Mouse (Mus musculus): ENCODE results near the gene Grin2a. TPM values are rescaled to one million over a fixed set of nuclear protein-coding genes. Genes with fewer than 3 reads are reported as not detected.

Grin2a gene
- total and polyA plus RNA-seq, 3 experiments, result not detected

DNA sequence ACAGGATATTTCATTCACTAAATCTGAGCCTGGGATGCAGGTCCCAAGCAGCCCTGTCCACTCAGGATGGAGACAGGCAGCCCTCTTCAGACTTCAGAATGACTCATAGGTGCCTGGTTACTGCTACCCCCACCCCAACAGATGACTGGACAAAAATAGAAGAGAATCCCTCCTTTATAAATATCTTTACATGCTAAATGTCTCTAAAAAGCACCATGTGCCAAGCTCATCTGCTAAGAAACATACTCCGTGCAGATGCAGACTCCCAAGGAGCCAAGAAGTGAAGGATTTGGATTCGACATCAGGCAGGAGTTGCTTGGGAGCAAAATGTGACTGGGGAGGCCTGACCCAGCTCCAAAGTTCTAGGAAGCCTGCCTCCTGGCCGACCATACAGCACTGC lies 46.1 kb downstream of the Grin2a start:
- Histone ChIP-seq H3K27ac (ENCODE audit: control insufficient read depth, low read depth, low read length) (no peak overlapping the region), H3K4me1 (ENCODE audit: control insufficient read depth in 1 of 2, insufficient read depth in 2 of 2, low read length in 2 of 2) (no peaks in the 10 kb centered on the region), H3K9ac (ENCODE audit: control insufficient read depth, low read depth, low read length, poor library complexity, severe bottlenecking) (no peak overlapping the region), H3K9me3 (replicated peaks; ENCODE audit: insufficient read depth, low read length) (no peaks in the 10 kb centered on the region), H3K79me2 (ENCODE audit: control insufficient read depth, insufficient read depth, low read length, poor library complexity) (no peaks in the 10 kb centered on the region), H3K27me3 (ENCODE audit: control insufficient read depth in 1 of 2, insufficient read depth in 2 of 2, low read length in 2 of 2) (no peaks in the 10 kb centered on the region), H3K4me3 (ENCODE audit: control insufficient read depth in 1 of 2, insufficient read depth in 1 of 2, low read depth in 2 of 2, low read length in 2 of 2) (no peak overlapping the region), H3K36me3 (ENCODE audit: control insufficient read depth in 1 of 2, insufficient read depth in 2 of 2, low read length in 2 of 2) (no peaks in the 10 kb centered on the region)
- TF ChIP-seq MYB (IDR thresholded peaks at IDR 0.05; ENCODE audit: low read depth, low read length) (no peak), TCF12 (IDR thresholded peaks at IDR 0.05; ENCODE audit: low read depth, low read length) (no peak), GABPA (IDR thresholded peaks at IDR 0.05; ENCODE audit: low read depth, low read length) (no peak), USF1 (IDR thresholded peaks at IDR 0.05; ENCODE audit: low read depth, low read length) (no peak), SIN3A (IDR thresholded peaks at IDR 0.05; ENCODE audit: low read length) (no peak), CHD1 (IDR thresholded peaks at IDR 0.05; ENCODE audit: low read depth, low read length) (no peak)
- no peak for DNase-seq (ENCODE audit: low read depth, low spot score)

DNA sequence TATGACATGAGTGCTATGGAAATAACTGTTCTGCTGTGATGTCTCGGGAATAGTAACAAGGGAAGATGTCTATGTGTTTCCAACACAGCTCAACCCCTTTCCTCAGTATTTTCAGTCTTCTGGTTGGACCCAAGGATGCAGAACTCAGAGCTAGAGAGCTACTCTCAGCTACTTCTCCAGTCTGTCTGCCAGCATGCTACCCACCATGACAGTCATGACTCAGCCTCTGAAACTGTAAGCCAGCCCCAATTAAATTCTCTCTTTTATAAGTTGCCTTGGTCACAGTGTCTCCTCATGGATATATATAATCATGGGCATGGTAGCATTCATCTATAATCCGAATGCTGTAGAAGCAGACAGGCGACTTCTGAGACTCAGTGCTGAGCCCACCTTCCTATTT lies 47.9 kb downstream of the Grin2a start:
- Histone ChIP-seq H3K27me3 (ENCODE audit: control insufficient read depth in 1 of 2, insufficient read depth in 2 of 2, low read length in 2 of 2) (no peaks in the 10 kb centered on the region), H3K4me1 (ENCODE audit: control insufficient read depth in 1 of 2, insufficient read depth in 2 of 2, low read length in 2 of 2) (no peaks in the 10 kb centered on the region), H3K36me3 (ENCODE audit: control insufficient read depth in 1 of 2, insufficient read depth in 2 of 2, low read length in 2 of 2) (no peaks in the 10 kb centered on the region), H3K27ac (ENCODE audit: control insufficient read depth, low read depth, low read length) (no peak overlapping the region), H3K9ac (ENCODE audit: control insufficient read depth, low read depth, low read length, poor library complexity, severe bottlenecking) (no peak overlapping the region), H3K9me3 (replicated peaks; ENCODE audit: insufficient read depth, low read length) (no peaks in the 10 kb centered on the region), H3K79me2 (ENCODE audit: control insufficient read depth, insufficient read depth, low read length, poor library complexity) (no peaks in the 10 kb centered on the region), H3K4me3 (ENCODE audit: control insufficient read depth in 1 of 2, insufficient read depth in 1 of 2, low read depth in 2 of 2, low read length in 2 of 2) (no peak overlapping the region)
- TF ChIP-seq MAZ (IDR thresholded peaks at IDR 0.05; ENCODE audit: low read depth, low read length) (no peak), SIN3A (IDR thresholded peaks at IDR 0.05; ENCODE audit: low read length) (no peak), NRF1 (IDR thresholded peaks at IDR 0.05; ENCODE audit: insufficient read depth, low read depth, low read length, poor library complexity, severe bottlenecking) (no peak), GABPA (IDR thresholded peaks at IDR 0.05; ENCODE audit: low read depth, low read length) (no peak), POLR2A (IDR thresholded peaks at IDR 0.05; ENCODE audit: control insufficient read depth in 1 of 2, insufficient read depth in 1 of 2, low read depth in 1 of 2, low read length in 2 of 2, poor library complexity in 1 of 2) (no peak), POLR2AphosphoS2 (IDR thresholded peaks at IDR 0.05; ENCODE audit: low read length) (no peak), GATA1 (IDR thresholded peaks at IDR 0.05; ENCODE audit: low read depth, low read length) (no peak)
- DNase-seq (ENCODE audit: low read depth, low spot score), result no peak

DNA sequence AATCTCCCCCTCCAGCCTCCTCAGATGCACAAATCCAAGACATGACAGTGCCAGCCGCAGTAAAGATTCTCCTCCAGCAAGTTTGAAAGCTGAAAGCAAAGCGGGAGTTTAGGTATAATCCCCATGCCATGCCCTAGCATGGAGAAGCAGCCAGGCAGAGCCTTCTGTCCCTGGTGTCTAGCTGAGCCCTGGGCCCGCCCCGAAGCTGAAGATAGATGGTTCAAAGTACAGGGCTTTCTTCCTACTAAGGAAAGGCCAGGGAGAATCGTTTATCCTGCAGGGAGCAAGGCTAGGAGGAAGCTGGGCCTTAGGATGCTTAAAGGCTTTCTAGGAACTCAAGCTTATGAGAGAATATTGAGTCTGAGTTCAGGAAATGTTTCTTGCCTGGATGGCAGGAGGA lies 50.5 kb downstream of the Grin2a start:
- Histone ChIP-seq H3K79me2 (ENCODE audit: control insufficient read depth, insufficient read depth, low read length, poor library complexity) (no peaks in the 10 kb centered on the region), H3K27ac (ENCODE audit: control insufficient read depth, low read depth, low read length) (no peak overlapping the region), H3K9ac (ENCODE audit: control insufficient read depth, low read depth, low read length, poor library complexity, severe bottlenecking) (no peak overlapping the region), H3K9me3 (replicated peaks; ENCODE audit: insufficient read depth, low read length) (no peaks in the 10 kb centered on the region), H3K4me1 (ENCODE audit: control insufficient read depth in 1 of 2, insufficient read depth in 2 of 2, low read length in 2 of 2) (no peaks in the 10 kb centered on the region), H3K4me3 (ENCODE audit: control insufficient read depth in 1 of 2, insufficient read depth in 1 of 2, low read depth in 2 of 2, low read length in 2 of 2) (no peak overlapping the region), H3K36me3 (ENCODE audit: control insufficient read depth in 1 of 2, insufficient read depth in 2 of 2, low read length in 2 of 2) (no peaks in the 10 kb centered on the region), H3K27me3 (ENCODE audit: control insufficient read depth in 1 of 2, insufficient read depth in 2 of 2, low read length in 2 of 2) (no peaks in the 10 kb centered on the region)
- TF ChIP-seq MEF2A (IDR thresholded peaks at IDR 0.05; ENCODE audit: extremely low read depth, insufficient replicate concordance, low read depth, low read length, poor library complexity, severe bottlenecking) (no peak), CTCF (IDR thresholded peaks at IDR 0.05 in 2 of 3, conservative IDR thresholded peaks at IDR 0.05 in 1 of 3; ENCODE audit: control insufficient read depth in 1 of 3, insufficient read depth in 1 of 3, low read depth in 2 of 3, low read length in 3 of 3, poor library complexity in 1 of 3, severe bottlenecking in 1 of 3) (no peak), POLR2A (IDR thresholded peaks at IDR 0.05; ENCODE audit: control insufficient read depth in 1 of 2, insufficient read depth in 1 of 2, low read depth in 1 of 2, low read length in 2 of 2, poor library complexity in 1 of 2) (no peak), TCF12 (IDR thresholded peaks at IDR 0.05; ENCODE audit: low read depth, low read length) (no peak), MYC (IDR thresholded peaks at IDR 0.05; ENCODE audit: low read depth, low read length) (no peak), EP300 (IDR thresholded peaks at IDR 0.05; ENCODE audit: low read depth in 1 of 2, low read length in 2 of 2) (no peak), NRF1 (IDR thresholded peaks at IDR 0.05; ENCODE audit: insufficient read depth, low read depth, low read length, poor library complexity, severe bottlenecking) (no peak), CHD1 (IDR thresholded peaks at IDR 0.05; ENCODE audit: low read depth, low read length) (no peak), BHLHE40 (IDR thresholded peaks at IDR 0.05; ENCODE audit: borderline replicate concordance, low read depth, low read length) (no peak), JUND (IDR thresholded peaks at IDR 0.05; ENCODE audit: low read depth, low read length) (no peak), TBP (IDR thresholded peaks at IDR 0.05; ENCODE audit: low read depth, low read length) (no peak), MYB (IDR thresholded peaks at IDR 0.05; ENCODE audit: low read depth, low read length) (no peak), E2F4 (IDR thresholded peaks at IDR 0.05; ENCODE audit: borderline replicate concordance, low read depth, low read length) (no peak)
- DNase-seq (ENCODE audit: low read depth, low spot score), result no peak

Data from MEL (cell line).